Mouse (Mus musculus): ENCODE measurements around the gene Fam114a1. TPM values are rescaled to one million over a fixed set of nuclear protein-coding genes. Genes with fewer than 3 reads are reported as not detected.
A peak's percentile ranks its signal among the peaks of the same experiment; 100 is the strongest.

Fam114a1 gene
- polyA plus RNA-seq, 1 experiment: 18.9 TPM

GRCm38 (mm10) chr5:65038811-65039571, 69.1 kb downstream of the Fam114a1 start:
- H3K27me3 ChIP-seq (ENCODE audit: control insufficient read depth, insufficient read depth, low read length): no peaks in the 10 kb centered on the region
- H3K36me3 ChIP-seq (ENCODE audit: control insufficient read depth, insufficient read depth, low read length): peaks cover 11% of the 10 kb centered on the region
- H3K4me3 ChIP-seq (ENCODE audit: low read depth, low read length): no peak overlapping the region
- peak overlapping the region; percentile 52; the same call in 1 of the 2 replicates for H3K27ac ChIP-seq (ENCODE audit: insufficient read depth, low read depth, low read length)
- TF ChIP-seq POLR2A (IDR thresholded peaks at IDR 0.05; ENCODE audit: low read depth, low read length) (no peak), CTCF (IDR thresholded peaks at IDR 0.05; ENCODE audit: extremely low read depth, insufficient read length, insufficient replicate concordance, low read depth, low read length) (no peak)
- 77% methylated on average over 11 of the region's 11 CpGs for WGBS
- H3K4me1 ChIP-seq (ENCODE audit: control insufficient read depth, insufficient read depth, insufficient read length, low read length): no peaks in the 10 kb centered on the region

- TF ChIP-seq CTCF (IDR thresholded peaks at IDR 0.05; ENCODE audit: extremely low read depth, insufficient read length, insufficient replicate concordance, low read depth, low read length) (peak; percentile 56; the same call in 1 of the 2 replicates), POLR2A (IDR thresholded peaks at IDR 0.05; ENCODE audit: low read depth, low read length) (no peak)
- 77% methylated on average over 5 of the region's 5 CpGs for WGBS
- Histone ChIP-seq H3K27ac (ENCODE audit: insufficient read depth, low read depth, low read length) (no peak overlapping the region), H3K4me3 (ENCODE audit: low read depth, low read length) (no peak overlapping the region), H3K27me3 (ENCODE audit: control insufficient read depth, insufficient read depth, low read length) (no peaks in the 10 kb centered on the region), H3K36me3 (ENCODE audit: control insufficient read depth, insufficient read depth, low read length) (peaks cover 6% of the 10 kb centered on the region), H3K4me1 (ENCODE audit: control insufficient read depth, insufficient read depth, insufficient read length, low read length) (no peaks in the 10 kb centered on the region)
Observed at GRCm38 (mm10) chr5:65040463-65040862, 70.6 kb downstream of the Fam114a1 start.

GRCm38 (mm10) chr5:65043407-65043895, 73.6 kb downstream of the Fam114a1 start:
- H3K36me3 ChIP-seq (ENCODE audit: control insufficient read depth, insufficient read depth, low read length): peaks cover 2% of the 10 kb centered on the region; the same call in 1 of the 2 replicates
- TF ChIP-seq CTCF (IDR thresholded peaks at IDR 0.05; ENCODE audit: extremely low read depth, insufficient read length, insufficient replicate concordance, low read depth, low read length) (no peak), POLR2A (IDR thresholded peaks at IDR 0.05; ENCODE audit: low read depth, low read length) (no peak)
- no peaks in the 10 kb centered on the region for H3K4me1 ChIP-seq (ENCODE audit: control insufficient read depth, insufficient read depth, insufficient read length, low read length)
- 75% methylated on average over 11 of the region's 11 CpGs for WGBS
- no peak overlapping the region for H3K4me3 ChIP-seq (ENCODE audit: low read depth, low read length)
- no peaks in the 10 kb centered on the region for H3K27me3 ChIP-seq (ENCODE audit: control insufficient read depth, insufficient read depth, low read length)
- H3K27ac ChIP-seq (ENCODE audit: insufficient read depth, low read depth, low read length): no peak overlapping the region

- TF ChIP-seq POLR2A (IDR thresholded peaks at IDR 0.05; ENCODE audit: low read depth, low read length) (no peak), CTCF (IDR thresholded peaks at IDR 0.05; ENCODE audit: extremely low read depth, insufficient read length, insufficient replicate concordance, low read depth, low read length) (no peak)
- H3K36me3 ChIP-seq (ENCODE audit: control insufficient read depth, insufficient read depth, low read length): no peaks in the 10 kb centered on the region
- WGBS: 87% methylated on average over 6 of the region's 6 CpGs
- H3K4me3 ChIP-seq (ENCODE audit: low read depth, low read length): no peak overlapping the region
- H3K27me3 ChIP-seq (ENCODE audit: control insufficient read depth, insufficient read depth, low read length): no peaks in the 10 kb centered on the region
- no peak overlapping the region for H3K27ac ChIP-seq (ENCODE audit: insufficient read depth, low read depth, low read length)
- no peaks in the 10 kb centered on the region for H3K4me1 ChIP-seq (ENCODE audit: control insufficient read depth, insufficient read depth, insufficient read length, low read length)
Observed at GRCm38 (mm10) chr5:65045642-65046370, 75.9 kb downstream of the Fam114a1 start.

GRCm38 (mm10) chr5:65046442-65047284, 76.8 kb downstream of the Fam114a1 start:
- H3K4me1 ChIP-seq (ENCODE audit: control insufficient read depth, insufficient read depth, insufficient read length, low read length): no peaks in the 10 kb centered on the region
- no peaks in the 10 kb centered on the region for H3K36me3 ChIP-seq (ENCODE audit: control insufficient read depth, insufficient read depth, low read length)
- H3K27ac ChIP-seq (ENCODE audit: insufficient read depth, low read depth, low read length): no peak overlapping the region
- TF ChIP-seq POLR2A (IDR thresholded peaks at IDR 0.05; ENCODE audit: low read depth, low read length) (no peak), CTCF (IDR thresholded peaks at IDR 0.05; ENCODE audit: extremely low read depth, insufficient read length, insufficient replicate concordance, low read depth, low read length) (no peak)
- H3K4me3 ChIP-seq (ENCODE audit: low read depth, low read length): no peak overlapping the region
- WGBS: 50% methylated on average over 12 of the region's 12 CpGs
- H3K27me3 ChIP-seq (ENCODE audit: control insufficient read depth, insufficient read depth, low read length): no peaks in the 10 kb centered on the region

- TF ChIP-seq CTCF (IDR thresholded peaks at IDR 0.05; ENCODE audit: extremely low read depth, insufficient read length, insufficient replicate concordance, low read depth, low read length): no peak
- TF ChIP-seq POLR2A (IDR thresholded peaks at IDR 0.05; ENCODE audit: low read depth, low read length): no peak
- Histone ChIP-seq H3K27ac (ENCODE audit: insufficient read depth, low read depth, low read length) (no peak overlapping the region), H3K27me3 (ENCODE audit: control insufficient read depth, insufficient read depth, low read length) (no peaks in the 10 kb centered on the region)
Observed at GRCm38 (mm10) chr5:65047285-65047855, 77.5 kb downstream of the Fam114a1 start.

More at GRCm38 (mm10) chr5:65047285-65047855, 77.5 kb downstream of the Fam114a1 start:
- WGBS: 61% methylated on average over 12 of the region's 12 CpGs
- Histone ChIP-seq H3K4me3 (ENCODE audit: low read depth, low read length) (no peak overlapping the region), H3K36me3 (ENCODE audit: control insufficient read depth, insufficient read depth, low read length) (no peaks in the 10 kb centered on the region), H3K4me1 (ENCODE audit: control insufficient read depth, insufficient read depth, insufficient read length, low read length) (no peaks in the 10 kb centered on the region)
